In genomic region chr2:167679902-167680430, GRCm38 (mm10) we compare ENCODE assay signal across 8 mouse cellular contexts. TPM values are rescaled to one million over a fixed set of nuclear protein-coding genes. Genes with fewer than 3 reads are reported as not detected.
DNase-seq lines count a peak whose midpoint lies in the region; ATAC-seq and TF ChIP-seq lines count a peak whose summit lies in the region.

No protein-coding gene starts in this region.

- TF ChIP-seq CTCF in gastrocnemius, adult 2 months (IDR thresholded peaks at IDR 0.05), result peak; percentile 91
- TF ChIP-seq CTCF in spleen, adult 2 months (IDR thresholded peaks at IDR 0.05; ENCODE audit: extremely low read depth, insufficient read depth, insufficient read length, insufficient replicate concordance), result peak; percentile 96

- no peak overlapping the region for H3K4me3 ChIP-seq in gastrocnemius, adult 2 months
- no peak overlapping the region for H3K4me3 ChIP-seq in limb, embryonic 10.5 days
- H3K4me3 ChIP-seq in midbrain, embryonic 11.5 days (ENCODE audit: low read depth, low read length), result no peak overlapping the region
- H3K4me3 ChIP-seq in spleen, adult 2 months (ENCODE audit: extremely low read depth, insufficient read depth, insufficient read length), result no peak overlapping the region

- H3K9ac ChIP-seq in midbrain, embryonic 11.5 days (ENCODE audit: low read length), result no peak overlapping the region

- 0 out of 2 replicates have a peak, but pooled peaks cover 7% of the 10 kb centered on the region for H3K4me1 ChIP-seq in limb, embryonic 10.5 days
- no peaks in the 10 kb centered on the region for H3K4me1 ChIP-seq in midbrain, embryonic 11.5 days (ENCODE audit: control insufficient read depth, insufficient read depth, low read length)
- no peaks in the 10 kb centered on the region; the same call in 1 of the 2 replicates for H3K4me1 ChIP-seq in spleen, adult 2 months (ENCODE audit: control insufficient read depth, insufficient read depth, insufficient read length)

- no peak overlapping the region for H3K27ac ChIP-seq in gastrocnemius, adult 2 months
- H3K27ac ChIP-seq in limb, embryonic 10.5 days, result no peak overlapping the region
- H3K27ac ChIP-seq in midbrain, embryonic 11.5 days (ENCODE audit: low read depth, low read length), result no peak overlapping the region
- H3K27ac ChIP-seq in spleen, adult 2 months (ENCODE audit: insufficient read depth, low read length), result no peak overlapping the region

- no peaks in the 10 kb centered on the region for H3K36me3 ChIP-seq in limb, embryonic 10.5 days
- no peaks in the 10 kb centered on the region for H3K36me3 ChIP-seq in midbrain, embryonic 11.5 days (ENCODE audit: control insufficient read depth, insufficient read depth, low read length)
- no peaks in the 10 kb centered on the region for H3K36me3 ChIP-seq in spleen, adult 2 months (ENCODE audit: control insufficient read depth, insufficient read depth, low read length)

- H3K9me3 ChIP-seq in limb, embryonic 10.5 days (replicated peaks), result no peaks in the 10 kb centered on the region
- no peaks in the 10 kb centered on the region for H3K9me3 ChIP-seq in midbrain, embryonic 11.5 days (ENCODE audit: control insufficient read depth, low read length)

- DNase-seq in left cerebral cortex, adult 18-20 months (ENCODE audit: low spot score in 2 of 2), result peak; percentile 75 to 78
- DNase-seq in left cerebral cortex, adult 11 months (ENCODE audit: low spot score), result no peak
- DNase-seq in cerebellum, postnatal 36 days, result peak; percentile 78 to 80
- DNase-seq in gastrocnemius, adult 2 months, result peak; percentile 90
- peak; percentile 88 for DNase-seq in limb, embryonic 10.5 days (ENCODE audit: low spot score)
- DNase-seq in midbrain, embryonic 11.5 days (ENCODE audit: low spot score, missing footprints), result peak; percentile 98
- peak; percentile 77 to 84 for DNase-seq in spleen, adult 2 months (ENCODE audit: low read depth in 1 of 2, low spot score in 2 of 2)

- peaks cover 8% of the 10 kb centered on the region; the same call in 1 of the 2 replicates for H3K27me3 ChIP-seq in limb, embryonic 10.5 days (ENCODE audit: low read depth, poor library complexity, severe bottlenecking)
- 0 out of 2 replicates have a peak, but pooled peaks cover 2% of the 10 kb centered on the region for H3K27me3 ChIP-seq in midbrain, embryonic 11.5 days (ENCODE audit: control insufficient read depth, insufficient read depth, low read length)
- no peaks in the 10 kb centered on the region for H3K27me3 ChIP-seq in spleen, adult 2 months (ENCODE audit: control insufficient read depth, insufficient read depth, low read length)

- ATAC-seq in inflammation-experienced regulatory T-cells, adult 6 months, result peak; percentile 89
- ATAC-seq in midbrain, embryonic 11.5 days (ENCODE audit: low FRiP score), result peak; percentile 74

- no peak overlapping the region for H3K4me2 ChIP-seq in midbrain, embryonic 11.5 days

- intact Hi-C loops in gastrocnemius, adult 2 months (cut with DNase I), result loop anchor here (1.0 to 10.0 kb wide), 3 partner anchors 39 to 335 kb away; partner anchors contain the start of gene Ripor3

- no peak for TF ChIP-seq POLR2A in spleen, adult 2 months (IDR thresholded peaks at IDR 0.05; ENCODE audit: low read depth, low read length)

- 2% methylated on average over 13 of the region's 13 CpGs for WGBS in limb, embryonic 10.5 days
- WGBS in midbrain, embryonic 11.5 days, result 4% methylated on average over 13 of the region's 13 CpGs
- under 1% methylated on average over 13 of the region's 13 CpGs for WGBS in spleen, adult 2 months

RNA-seq across cellular contexts. Expression of gene Cebpb, which starts 8.7 kb away (rescaled TPM):
- 10 to 100 TPM; 15.9 to 17.3 TPM for total RNA-seq in left cerebral cortex, adult 18-20 months (2021)
- total RNA-seq in gastrocnemius, adult 2 months (2021), result 100 to 1,000 TPM; 106 to 181 TPM
- polyA plus RNA-seq in inflammation-experienced regulatory T-cells, adult 6 months (2017; shearing (Covaris generic)), result 1 to 10 TPM in 2 of 3 experiments, under 1 TPM in 1; 0.65 to 3.2 (median 2.1) TPM
- 1.2 and 2.2 TPM in 2 replicates for polyA plus RNA-seq in limb, embryonic 10.5 days (2016; fragmentation: Nextera tagmentation; extraction: Ambion mirVana)
- polyA plus RNA-seq in midbrain, embryonic 11.5 days (2014; fragmentation: Nextera tagmentation; extraction: Ambion mirVana), result 2.3 and 2.5 TPM in 2 replicates
- polyA plus RNA-seq in spleen, adult 2 months (2012; rRNA removed), result 68.5 and 161 TPM in 2 replicates

RNA-seq across cellular contexts. Expression of gene Tmem189, which starts 9.7 kb away (rescaled TPM):
- 10 to 100 TPM; 43.3 to 44.4 TPM for total RNA-seq in left cerebral cortex, adult 18-20 months (2021)
- 10 to 100 TPM; 13.0 to 14.9 TPM for total RNA-seq in gastrocnemius, adult 2 months (2021)
- polyA plus RNA-seq in inflammation-experienced regulatory T-cells, adult 6 months (2017; shearing (Covaris generic)), result 10 to 100 TPM; 12.5 to 16.8 (median 12.8) TPM
- polyA plus RNA-seq in limb, embryonic 10.5 days (2016; fragmentation: Nextera tagmentation; extraction: Ambion mirVana), result 41.9 and 43.2 TPM in 2 replicates
- 25.1 and 31.5 TPM in 2 replicates for polyA plus RNA-seq in midbrain, embryonic 11.5 days (2014; fragmentation: Nextera tagmentation; extraction: Ambion mirVana)
- polyA plus RNA-seq in spleen, adult 2 months (2012; rRNA removed), result 90.7 and 126 TPM in 2 replicates

RNA-seq across cellular contexts. Expression of gene Gm20431, which starts 18.7 kb away (rescaled TPM):
- 10 to 100 TPM; 32.2 to 33.5 TPM for total RNA-seq in left cerebral cortex, adult 18-20 months (2021)
- total RNA-seq in gastrocnemius, adult 2 months (2021), result 10 to 100 TPM in 1 of 2 experiments, 1 to 10 TPM in 1; 3.7 to 11.5 TPM
- polyA plus RNA-seq in inflammation-experienced regulatory T-cells, adult 6 months (2017; shearing (Covaris generic)), result not detected
- polyA plus RNA-seq in limb, embryonic 10.5 days (2016; fragmentation: Nextera tagmentation; extraction: Ambion mirVana), result 1.0 and 4.0 TPM in 2 replicates
- 5.8 and 5.9 TPM in 2 replicates for polyA plus RNA-seq in midbrain, embryonic 11.5 days (2014; fragmentation: Nextera tagmentation; extraction: Ambion mirVana)
- 13.2 TPM in 1 of 2 replicates, not detected in the other for polyA plus RNA-seq in spleen, adult 2 months (2012; rRNA removed)

RNA-seq across cellular contexts. Expression of gene Ube2v1, which starts 48.1 kb away (rescaled TPM):
- 100 to 1,000 TPM; 259 to 266 TPM for total RNA-seq in left cerebral cortex, adult 18-20 months (2021)
- 100 to 1,000 TPM; 170 to 181 TPM for total RNA-seq in gastrocnemius, adult 2 months (2021)
- 100 to 1,000 TPM; 370 to 426 (median 380) TPM for polyA plus RNA-seq in inflammation-experienced regulatory T-cells, adult 6 months (2017; shearing (Covaris generic))
- 375 and 404 TPM in 2 replicates for polyA plus RNA-seq in limb, embryonic 10.5 days (2016; fragmentation: Nextera tagmentation; extraction: Ambion mirVana)
- polyA plus RNA-seq in midbrain, embryonic 11.5 days (2014; fragmentation: Nextera tagmentation; extraction: Ambion mirVana), result 252 and 273 TPM in 2 replicates
- 85.2 and 102 TPM in 2 replicates for polyA plus RNA-seq in spleen, adult 2 months (2012; rRNA removed)

Comparison
In these comparisons a context has a peak if more than half of its experiments do, and no peak if none do; other contexts are left out.
1. RNA of gene Cebpb, which starts 8.7 kb away (polyA plus RNA-seq): 68.5 to 161 TPM in spleen, adult 2 months; 2.3 to 2.5 TPM in midbrain, embryonic 11.5 days, 0.65 to 3.2 TPM in inflammation-experienced regulatory T-cells, adult 6 months and 1.2 to 2.2 TPM in limb, embryonic 10.5 days; every median in the first group is over 10 times any median in the second.